Mouse (Mus musculus) midbrain, embryonic 13.5 days (tissue): ENCODE data around the gene Mnt. TPM values are rescaled to one million over a fixed set of nuclear protein-coding genes. Genes with fewer than 3 reads are reported as not detected.
A peak's percentile ranks its signal among the peaks of the same experiment; 100 is the strongest.
"Not testable (repeated sequence)": the region's sequence is repeated elsewhere in the genome, so short reads cannot be mapped to it uniquely, and the experiment has no call there.

Experiments used
- ATAC-seq: fragments of 200-750 bp; cut with Nextera tagmentation; 2 replicates; pipeline ENCODE4 v1.8.0; 2017; ENCODE audit warnings: mild to moderate bottlenecking, moderate TSS enrichment, moderate library complexity
- H3K27ac ChIP-seq: fragments of 300-500 bp; sonication (generic); 2 replicates; pipeline ENCODE4 v1.5.1; 2015; ENCODE audit warnings: inconsistent platforms, mild to moderate bottlenecking, moderate library complexity
- H3K27me3 ChIP-seq: fragments of 300-500 bp; sonication (generic); 2 replicates; pipeline ENCODE4 v1.6.1; 2015; ENCODE audit warnings: mild to moderate bottlenecking, inconsistent platforms
- H3K36me3 ChIP-seq: fragments of 300-500 bp; sonication (generic); 2 replicates; pipeline ENCODE4 v1.6.1; 2015; ENCODE audit warnings: mild to moderate bottlenecking, inconsistent platforms
- H3K4me1 ChIP-seq: fragments of 300-500 bp; sonication (generic); replicated peaks from 2 replicates; pipeline ENCODE4 v1.6.1; 2015; ENCODE audit warnings: inconsistent platforms
- H3K4me2 ChIP-seq: fragments of 300-500 bp; sonication (generic); replicated peaks from 2 replicates; pipeline ENCODE4 v1.6.1; 2015; ENCODE audit warnings: moderate library complexity, mild to moderate bottlenecking, inconsistent platforms
- H3K4me3 ChIP-seq: fragments of 300-500 bp; sonication (generic); replicated peaks from 2 replicates; pipeline ENCODE4 v1.5.1; 2015; ENCODE audit warnings: mild to moderate bottlenecking, inconsistent platforms
- H3K9ac ChIP-seq: fragments of 300-500 bp; sonication (generic); replicated peaks from 2 replicates; pipeline ENCODE4 v1.6.1; 2015; ENCODE audit warnings: mild to moderate bottlenecking, inconsistent platforms
- H3K9me3 ChIP-seq: fragments of 300-500 bp; sonication (generic); 2 replicates; pipeline ENCODE4 v1.6.1; 2016; ENCODE audit warnings: mild to moderate bottlenecking, inconsistent platforms
- WGBS: fragments of 180-500 bp; shearing (Covaris S2); methylation state at CpG from one replicate; pipeline ENCODE4 v1.1.7; 2015; 5-methylcytosine and 5-hydroxymethylcytosine counted together
- polyA plus RNA-seq: library from polyadenylated mRNA; unstranded; fragments of >200 nt; fragmentation: Nextera tagmentation; extraction: Ambion mirVana; gene quantifications from 2 replicates; pipeline ENCODE4 v1.2.1, GENCODE M21; 2015

The Mnt gene
- 8.4 and 9.1 TPM in 2 replicates for polyA plus RNA-seq

DNA sequence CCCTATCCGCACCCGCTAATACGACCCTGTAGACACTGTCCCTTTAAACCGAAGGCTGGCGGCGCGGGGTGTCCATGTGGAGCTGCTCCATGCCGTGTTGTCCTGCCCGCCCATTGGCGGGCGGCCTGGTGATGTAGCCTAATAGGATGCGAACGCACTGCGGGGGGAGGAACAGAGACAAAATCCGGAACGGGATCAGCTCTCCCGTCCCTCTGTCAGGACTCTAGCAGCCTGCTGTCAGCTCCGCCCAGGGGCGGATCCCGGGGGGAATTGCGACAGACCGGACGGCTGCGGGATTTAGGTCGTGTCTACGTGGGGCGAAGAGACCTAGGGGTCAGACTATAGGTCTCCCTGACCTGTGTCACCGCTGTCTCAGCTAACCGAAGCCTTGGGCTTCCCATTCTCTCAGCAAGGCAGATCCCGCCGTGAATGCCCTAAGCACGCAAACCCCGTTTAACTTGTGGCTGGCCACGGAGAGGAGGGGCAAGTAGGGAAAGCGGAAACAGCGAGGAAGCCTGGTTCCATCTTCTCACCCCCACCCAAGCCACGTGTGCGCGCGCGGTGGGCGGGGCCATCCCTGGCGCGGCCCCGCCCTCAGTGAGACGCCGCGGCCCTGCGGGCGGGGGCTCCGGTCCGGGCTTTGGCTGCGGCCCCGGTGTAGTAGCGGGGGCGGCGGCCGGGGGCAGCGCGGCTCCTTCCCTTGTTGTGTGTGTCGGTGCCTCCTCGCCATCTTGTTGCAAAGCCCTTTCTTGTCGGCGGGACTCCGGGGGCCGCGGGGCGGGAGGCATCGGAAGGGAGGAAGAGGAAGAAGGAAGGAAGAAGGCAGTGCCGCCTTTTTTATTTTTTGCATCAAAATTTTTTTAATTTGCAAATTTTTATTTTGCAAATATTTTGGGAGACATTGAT lies at the start of gene Mnt:
Gene Mnt (plus strand): TSS at position 665 of the 906 bp plus-strand sequence.
- Histone ChIP-seq H3K9ac (peak within 1 kb of the TSS; percentile 95), H3K27ac (peak within 1 kb of the TSS; percentile 95), H3K4me3 (peak within 1 kb of the TSS; percentile 97), H3K4me2 (peak within 1 kb of the TSS; percentile 88), H3K36me3 (peaks cover 3% of the 10 kb centered on the region; the same call in 1 of the 2 replicates), H3K4me1 (peaks cover 41% of the 10 kb centered on the region), H3K9me3 (no peaks in the 10 kb centered on the region), H3K27me3 (no peaks in the 10 kb centered on the region)
- peak; percentile 95 for ATAC-seq
- WGBS: under 1% methylated on average over 70 of the region's 70 CpGs

DNA sequence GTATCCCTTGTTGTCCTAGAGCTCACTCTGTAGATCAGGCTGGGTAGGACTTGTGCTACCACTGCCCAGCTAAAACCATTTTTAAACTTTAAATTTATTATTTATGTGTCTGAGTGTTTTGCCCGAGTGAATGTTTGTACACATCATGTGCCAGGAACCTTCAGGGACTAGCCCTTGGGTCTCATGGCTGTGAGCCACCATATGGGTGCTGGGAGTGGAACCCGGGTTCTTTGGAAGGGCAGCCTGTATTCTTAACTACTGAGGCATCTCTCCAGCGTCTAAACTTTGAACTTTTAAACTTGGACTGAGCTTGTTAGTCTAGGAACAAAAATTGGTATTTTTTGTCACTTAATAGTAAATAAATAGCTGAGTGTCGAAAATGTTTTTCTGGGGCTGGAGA lies 37.8 kb upstream of the Mnt start:
- ATAC-seq: no peak
- WGBS: 95% methylated on average over 4 of the region's 4 CpGs
- Histone ChIP-seq H3K4me3 (no peak overlapping the region), H3K4me2 (no peak overlapping the region), H3K9ac (no peak overlapping the region), H3K4me1 (no peaks in the 10 kb centered on the region), H3K36me3 (peaks cover 80% of the 10 kb centered on the region), H3K27ac (no peak overlapping the region), H3K9me3 (no peaks in the 10 kb centered on the region), H3K27me3 (no peaks in the 10 kb centered on the region)

DNA sequence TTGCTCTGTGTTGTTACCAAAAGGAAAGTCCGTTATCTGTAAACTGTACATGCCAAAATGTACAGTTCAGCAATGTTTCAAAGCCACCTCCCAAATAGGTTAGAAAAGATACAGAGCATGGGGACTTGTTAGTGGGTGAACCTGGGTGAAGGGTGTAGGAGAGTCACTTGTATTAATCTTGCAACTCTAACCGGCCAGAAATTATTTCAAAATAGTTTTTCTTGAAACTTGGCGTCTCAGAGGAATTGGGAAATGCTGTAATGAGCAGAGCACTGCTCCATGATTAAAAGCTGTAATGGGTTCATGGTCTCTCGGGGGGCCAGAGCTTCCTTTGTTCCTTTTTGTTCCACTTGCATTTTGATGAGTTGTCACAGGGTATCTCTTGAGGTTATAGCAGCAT lies 30.1 kb upstream of the Mnt start:
- no peak overlapping the region for H3K9ac ChIP-seq
- no peak overlapping the region for H3K4me2 ChIP-seq
- no peak for ATAC-seq
- H3K4me3 ChIP-seq: no peak overlapping the region
- no peak overlapping the region for H3K27ac ChIP-seq
- no peaks in the 10 kb centered on the region for H3K4me1 ChIP-seq
- H3K27me3 ChIP-seq: no peaks in the 10 kb centered on the region
- H3K9me3 ChIP-seq: no peaks in the 10 kb centered on the region
- H3K36me3 ChIP-seq: peaks cover 54% of the 10 kb centered on the region
- WGBS: 77% methylated on average over 4 of the region's 4 CpGs

DNA sequence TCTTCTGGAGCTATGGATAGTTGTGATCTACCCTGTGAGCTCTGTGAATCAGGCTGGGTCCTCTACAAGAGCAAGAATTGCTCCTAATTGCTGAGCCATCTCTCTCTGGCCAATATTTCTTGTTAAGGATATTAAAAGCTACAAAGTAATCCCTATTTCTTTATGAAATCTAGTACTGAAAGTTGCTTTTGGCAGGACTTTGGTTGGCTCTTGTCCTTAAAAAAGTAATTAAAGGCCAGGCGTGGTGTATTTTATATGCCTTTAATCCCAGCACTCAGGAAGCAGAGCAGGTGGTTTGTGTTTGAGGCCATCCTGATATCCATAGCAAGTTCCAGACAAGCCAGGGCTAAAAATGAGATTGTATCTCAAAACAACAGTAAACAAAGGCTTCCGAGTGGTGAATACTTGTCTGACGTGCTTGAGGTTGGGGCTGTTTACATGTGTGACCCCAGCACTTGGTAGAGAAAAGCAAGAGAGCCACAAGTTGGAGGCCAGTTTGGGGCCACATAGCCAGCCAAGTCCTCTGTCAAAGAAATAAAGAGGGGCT lies 26.6 kb upstream of the Mnt start:
- WGBS: 93% methylated on average over 3 of the region's 3 CpGs
- H3K27ac ChIP-seq: no peak overlapping the region
- H3K4me1 ChIP-seq: no peaks in the 10 kb centered on the region
- no peak overlapping the region for H3K4me2 ChIP-seq
- H3K4me3 ChIP-seq: no peak overlapping the region
- no peaks in the 10 kb centered on the region for H3K27me3 ChIP-seq
- peaks cover 55% of the 10 kb centered on the region for H3K36me3 ChIP-seq
- no peak overlapping the region for H3K9ac ChIP-seq
- no peaks in the 10 kb centered on the region for H3K9me3 ChIP-seq
- ATAC-seq: no peak

DNA sequence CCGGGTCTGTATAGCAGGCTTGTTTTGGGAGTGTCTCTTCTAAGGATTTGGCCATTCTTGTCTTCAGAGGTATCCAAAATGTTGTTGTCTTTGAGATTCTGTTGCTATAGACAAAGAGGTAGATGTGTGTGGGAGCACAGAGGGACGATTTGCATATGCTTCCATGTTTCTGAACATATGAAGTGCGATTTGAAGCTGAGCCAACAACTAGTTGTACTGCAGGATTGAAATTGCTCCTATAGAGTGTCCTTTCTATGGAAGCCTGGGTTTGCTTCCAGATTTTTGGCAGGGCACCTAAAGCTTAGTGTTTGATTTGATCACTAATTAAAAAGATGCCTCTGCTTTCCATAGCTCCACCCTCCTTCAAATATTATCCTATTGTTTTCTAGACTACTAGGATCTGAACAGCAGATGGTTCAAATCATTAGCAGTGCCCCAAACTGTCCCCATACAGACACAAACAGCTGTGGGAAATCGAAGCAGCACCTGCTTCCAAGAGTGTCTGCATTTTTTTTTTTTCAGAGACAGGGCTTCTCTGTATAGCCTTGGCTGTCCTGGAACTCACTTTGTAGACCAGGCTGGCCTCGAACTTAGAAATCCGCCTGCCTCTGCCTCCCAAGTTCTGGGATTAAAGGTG lies 23.4 kb upstream of the Mnt start:
- Histone ChIP-seq H3K36me3 (peaks cover 52% of the 10 kb centered on the region), H3K27me3 (no peaks in the 10 kb centered on the region), H3K27ac (no peak overlapping the region), H3K4me1 (no peaks in the 10 kb centered on the region), H3K4me2 (no peak overlapping the region), H3K4me3 (no peak overlapping the region), H3K9me3 (no peaks in the 10 kb centered on the region), H3K9ac (no peak overlapping the region)
- 92% methylated on average over 6 of the region's 6 CpGs for WGBS
- ATAC-seq: no peak

DNA sequence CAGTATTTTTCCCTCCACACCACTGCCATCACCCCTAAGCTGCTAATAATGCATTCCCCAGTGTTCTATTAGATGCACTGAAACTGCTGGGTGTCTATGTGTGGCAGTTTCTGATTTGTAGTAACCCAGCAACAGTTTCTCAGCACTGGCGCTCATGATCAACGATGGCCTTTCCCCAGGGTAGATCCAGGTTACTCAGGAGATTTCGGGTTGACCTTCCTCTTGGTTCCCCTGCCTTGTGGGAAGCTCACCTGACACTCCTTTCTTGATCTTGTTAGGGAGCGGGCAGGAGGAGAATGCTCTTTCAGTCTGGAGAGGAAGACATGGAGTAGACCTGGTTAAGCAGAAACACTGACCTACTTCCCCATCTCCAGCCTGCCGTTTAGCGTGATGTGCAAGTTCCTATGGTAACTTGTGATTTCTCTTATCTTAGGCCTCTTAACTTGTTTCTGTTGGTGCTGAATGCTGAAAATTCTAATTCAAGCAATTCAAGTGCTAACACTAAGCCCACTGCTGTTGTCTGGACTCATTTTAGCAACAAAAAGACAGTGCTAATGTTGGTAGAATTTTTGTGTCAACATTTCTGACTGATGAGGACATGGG lies 22.4 kb upstream of the Mnt start:
- H3K9ac ChIP-seq: no peak overlapping the region
- H3K4me1 ChIP-seq: no peaks in the 10 kb centered on the region
- WGBS: 93% methylated on average over 6 of the region's 6 CpGs

DNA sequence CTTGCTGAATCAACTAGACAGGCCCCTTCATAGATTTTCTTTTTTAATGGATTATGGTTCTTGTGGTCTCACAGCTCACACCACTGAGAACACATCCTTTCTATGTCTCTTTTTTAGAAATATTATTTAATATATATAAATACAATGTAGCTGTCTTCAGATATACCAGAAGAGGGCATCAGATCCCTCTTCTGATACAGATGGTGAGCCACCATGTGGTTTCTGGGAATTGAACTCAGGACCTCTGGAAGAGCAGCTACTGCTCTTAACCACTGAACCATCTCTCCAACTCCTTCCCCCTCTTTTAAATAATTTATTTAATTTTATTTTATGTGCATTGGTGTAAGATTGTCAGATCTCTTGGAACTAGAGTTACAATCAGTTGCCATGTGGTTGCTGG lies 20.6 kb upstream of the Mnt start:
- Histone ChIP-seq H3K9ac (no peak overlapping the region), H3K9me3 (no peaks in the 10 kb centered on the region), H3K4me2 (no peak overlapping the region), H3K4me3 (no peak overlapping the region), H3K27me3 (no peaks in the 10 kb centered on the region), H3K36me3 (peaks cover 44% of the 10 kb centered on the region), H3K27ac (no peak overlapping the region), H3K4me1 (no peaks in the 10 kb centered on the region)
- no peak for ATAC-seq

More for the DNA sequence above, 22.4 kb upstream of the Mnt start:
- Histone ChIP-seq H3K4me3 (no peak overlapping the region), H3K9me3 (no peaks in the 10 kb centered on the region), H3K36me3 (peaks cover 56% of the 10 kb centered on the region), H3K27ac (no peak overlapping the region), H3K4me2 (no peak overlapping the region), H3K27me3 (no peaks in the 10 kb centered on the region)
- no peak for ATAC-seq

DNA sequence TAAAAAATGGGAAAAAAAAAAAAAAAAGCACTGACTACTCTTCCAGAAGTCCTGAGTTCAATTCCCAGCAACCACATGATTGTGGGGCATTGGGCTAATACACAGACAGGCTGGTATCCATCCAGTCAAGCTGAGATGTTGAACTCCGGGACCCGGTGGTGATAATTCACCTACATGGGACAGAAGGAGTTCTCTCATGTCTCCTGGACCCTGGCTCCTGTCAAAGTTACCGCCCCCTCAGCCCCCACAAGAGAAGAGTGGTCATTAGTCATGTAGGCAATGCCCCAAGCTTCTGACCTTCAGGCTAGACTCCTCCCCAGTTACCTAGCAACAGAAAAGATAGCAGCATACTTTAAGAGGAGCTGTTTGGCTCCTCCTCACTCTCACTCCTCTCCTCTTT lies 19.7 kb upstream of the Mnt start:
- WGBS: 80% methylated on average over 3 of the region's 3 CpGs
- H3K27ac ChIP-seq, ATAC-seq, H3K4me1 ChIP-seq, H3K4me2 ChIP-seq, H3K4me3 ChIP-seq, H3K9ac ChIP-seq, H3K27me3 ChIP-seq, H3K9me3 ChIP-seq: not testable (repeated sequence)
- H3K36me3 ChIP-seq: peaks cover 35% of the 10 kb centered on the region

DNA sequence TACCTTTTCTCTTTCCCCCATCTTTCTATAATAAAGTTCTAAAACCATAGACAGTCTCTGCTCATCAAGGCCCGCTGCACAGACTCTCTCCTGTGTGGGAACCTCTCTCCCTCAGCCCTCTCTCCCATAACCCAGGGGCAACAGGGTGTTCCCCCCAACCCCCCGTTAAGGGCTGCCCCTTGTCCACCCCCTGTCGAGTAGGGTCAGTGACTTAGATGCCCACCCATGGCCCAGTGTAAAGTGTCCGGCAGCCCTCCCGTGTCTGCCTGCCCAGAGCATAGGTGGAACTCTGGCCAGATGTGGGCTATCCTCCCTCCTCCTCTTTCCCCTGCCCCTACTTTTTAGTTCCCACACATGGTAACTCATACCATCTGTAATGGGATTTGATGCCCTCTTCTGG lies 19.2 kb upstream of the Mnt start:
- Histone ChIP-seq H3K4me1 (no peaks in the 10 kb centered on the region), H3K9me3 (no peaks in the 10 kb centered on the region), H3K4me2 (no peak overlapping the region), H3K4me3 (no peak overlapping the region), H3K27ac (no peak overlapping the region), H3K36me3 (peaks cover 33% of the 10 kb centered on the region), H3K27me3 (no peaks in the 10 kb centered on the region), H3K9ac (no peak overlapping the region)
- WGBS: 80% methylated on average over 5 of the region's 5 CpGs
- ATAC-seq: no peak

DNA sequence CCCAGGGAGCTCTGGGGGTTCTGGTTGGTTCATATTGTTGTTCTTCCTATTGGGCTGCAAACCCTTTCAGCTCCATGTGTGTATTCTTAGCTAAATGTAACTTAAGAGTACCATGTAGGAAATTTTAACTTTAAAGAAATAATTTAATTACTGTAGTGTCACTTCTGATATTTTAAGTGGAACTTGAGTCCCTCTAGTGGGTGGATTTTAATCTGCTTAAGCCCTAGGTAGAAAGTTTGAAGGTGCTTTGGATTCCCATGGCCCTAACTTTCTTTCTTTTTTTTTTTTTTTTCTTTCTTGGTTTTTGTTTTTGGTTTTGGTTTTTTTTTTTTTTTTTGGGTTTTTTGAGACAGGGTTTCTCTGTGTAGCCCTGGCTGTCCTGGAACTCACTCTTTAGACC lies 14.9 kb upstream of the Mnt start:
- no peak for ATAC-seq
- no peak overlapping the region for H3K4me3 ChIP-seq

DNA sequence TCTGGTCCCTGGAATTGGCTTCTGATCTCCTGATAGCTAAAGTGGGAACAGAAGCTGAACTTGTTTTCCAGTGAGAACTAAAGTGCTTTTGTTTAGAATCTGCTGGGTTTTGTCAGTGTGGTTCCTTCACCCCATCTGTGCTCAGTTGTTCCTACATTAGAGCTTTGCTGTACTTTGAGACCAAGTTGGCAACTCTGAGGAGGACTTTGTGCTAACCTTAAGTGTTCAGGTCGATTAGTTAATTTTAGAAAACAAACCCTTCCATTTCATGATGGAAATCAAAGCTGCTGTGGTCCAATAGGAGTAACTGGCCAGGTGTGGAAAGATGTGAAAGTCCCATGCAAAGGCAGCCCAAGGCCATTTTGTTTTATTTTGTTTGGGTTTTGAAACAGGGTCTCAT lies 9.8 kb upstream of the Mnt start:
- 66% methylated on average over 1 of the region's 1 CpGs for WGBS

More for the DNA sequence above, 14.9 kb upstream of the Mnt start:
- Histone ChIP-seq H3K27ac (no peak overlapping the region), H3K4me1 (no peaks in the 10 kb centered on the region), H3K9ac (no peak overlapping the region), H3K4me2 (no peak overlapping the region), H3K9me3 (no peaks in the 10 kb centered on the region), H3K36me3 (peaks cover 33% of the 10 kb centered on the region), H3K27me3 (no peaks in the 10 kb centered on the region)

DNA sequence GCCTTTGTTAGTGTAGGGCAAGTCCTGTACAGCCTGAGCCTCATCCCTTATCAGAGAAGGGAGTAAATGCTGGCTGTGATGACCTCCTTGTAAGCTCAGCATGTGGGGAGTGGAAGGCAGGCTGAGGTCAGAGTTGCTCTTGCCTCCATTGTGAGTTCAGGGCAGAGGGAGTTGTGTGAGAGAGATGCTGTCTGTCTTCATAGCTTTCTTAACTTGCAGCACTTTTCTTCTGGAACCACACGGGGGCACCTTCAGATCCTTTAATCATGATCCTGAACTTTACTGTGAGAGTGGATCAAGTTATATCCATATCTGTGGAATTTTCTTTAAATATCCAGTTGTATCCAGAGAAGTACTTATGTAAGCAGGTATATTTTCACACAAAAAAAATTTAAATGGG lies 9.3 kb upstream of the Mnt start:
- ATAC-seq: no peak
- Histone ChIP-seq H3K4me3 (no peak overlapping the region), H3K27me3 (no peaks in the 10 kb centered on the region), H3K4me2 (no peak overlapping the region), H3K9ac (no peak overlapping the region), H3K27ac (no peak overlapping the region), H3K9me3 (no peaks in the 10 kb centered on the region), H3K36me3 (peaks cover 31% of the 10 kb centered on the region), H3K4me1 (no peaks in the 10 kb centered on the region)
- WGBS: 40% methylated on average over 1 of the region's 1 CpGs

More for the DNA sequence above, 9.8 kb upstream of the Mnt start:
- H3K27ac ChIP-seq: no peak overlapping the region
- no peak overlapping the region for H3K4me2 ChIP-seq
- no peaks in the 10 kb centered on the region for H3K27me3 ChIP-seq
- no peaks in the 10 kb centered on the region for H3K9me3 ChIP-seq
- H3K4me1 ChIP-seq: no peaks in the 10 kb centered on the region
- H3K4me3 ChIP-seq: no peak overlapping the region
- no peak overlapping the region for H3K9ac ChIP-seq
- ATAC-seq: no peak
- H3K36me3 ChIP-seq: peaks cover 31% of the 10 kb centered on the region
